Mouse (Mus musculus): ENCODE results near the gene Hist1h2bk.
"Not testable (repeated sequence)": the region's sequence is repeated elsewhere in the genome, so short reads cannot be mapped to it uniquely, and the experiment has no call there.

The Hist1h2bk gene

GRCm38 (mm10) chr13:22041651-22042567 is 6.2 kb downstream of the Hist1h2bk start:
- DNase-seq: peak; percentile 59

- peak; percentile 94 for DNase-seq
Measured at GRCm38 (mm10) chr13:22042568-22043502, 7.2 kb downstream of the Hist1h2bk start, which contains the start of the genes Hist1h2ag and Hist1h2bj. TSS of gene Hist1h2ag (minus strand) at chr13:22042944. TSS of gene Hist1h2bj (plus strand) at chr13:22043214.

- DNase-seq: peak; percentile 80
Measured at GRCm38 (mm10) chr13:22043503-22044431, 8.1 kb downstream of the Hist1h2bk start.

- DNase-seq: no peak
Measured at GRCm38 (mm10) chr13:22044432-22045155, 8.9 kb downstream of the Hist1h2bk start.

- DNase-seq: no peak
Measured at GRCm38 (mm10) chr13:22045311-22045710, 9.6 kb downstream of the Hist1h2bk start.

GRCm38 (mm10) chr13:22049041-22049440 is 13.4 kb downstream of the Hist1h2bk start:
- no peak for DNase-seq

- DNase-seq: peak; percentile 92
Measured at GRCm38 (mm10) chr13:22049737-22050440, 14.2 kb downstream of the Hist1h2bk start.

- peak; percentile 96 for DNase-seq
Measured at GRCm38 (mm10) chr13:22050591-22051522, 15.2 kb downstream of the Hist1h2bk start.

GRCm38 (mm10) chr13:22051523-22051859 is 15.8 kb downstream of the Hist1h2bk start:
- no peak for DNase-seq

GRCm38 (mm10) chr13:22053754-22054153 is 18.1 kb downstream of the Hist1h2bk start:
- no peak for DNase-seq

- DNase-seq: no peak
Measured at GRCm38 (mm10) chr13:22061422-22061821, 25.8 kb downstream of the Hist1h2bk start.

- no peak for DNase-seq
Measured at GRCm38 (mm10) chr13:22063468-22063867, 27.8 kb downstream of the Hist1h2bk start.

GRCm38 (mm10) chr13:22084140-22084539 is 48.5 kb downstream of the Hist1h2bk start, which contains the start of gene Vmn1r188:
TSS of gene Vmn1r188 (plus strand) at chr13:22084440.
- not testable (repeated sequence) for DNase-seq

Data from embryo, embryonic 11 days (tissue).